Mouse (Mus musculus) right cerebral cortex, adult 2 months (tissue): ENCODE measurements at regions not wholly inside any gene's neighbourhood (a gene's known extent, or its start where the extent isn't known, plus 50 kb on each side); places are given as distances from the start of the nearest gene placed in this dataset.

Experiments
- DNase-seq, 2 experiments: peaks; one replicate each; pipeline ENCODE4 v3.0.0; 2021 to 2022; ENCODE audit warnings: low spot score in 2 of 2

- no peak for DNase-seq
Observed at GRCm38 (mm10) chr3:105375820-105376219, 76.3 kb upstream of the Kcnd3 start.

GRCm38 (mm10) chr3:105376346-105376745 is 75.8 kb upstream of the Kcnd3 start:
- DNase-seq: no peak

DNA sequence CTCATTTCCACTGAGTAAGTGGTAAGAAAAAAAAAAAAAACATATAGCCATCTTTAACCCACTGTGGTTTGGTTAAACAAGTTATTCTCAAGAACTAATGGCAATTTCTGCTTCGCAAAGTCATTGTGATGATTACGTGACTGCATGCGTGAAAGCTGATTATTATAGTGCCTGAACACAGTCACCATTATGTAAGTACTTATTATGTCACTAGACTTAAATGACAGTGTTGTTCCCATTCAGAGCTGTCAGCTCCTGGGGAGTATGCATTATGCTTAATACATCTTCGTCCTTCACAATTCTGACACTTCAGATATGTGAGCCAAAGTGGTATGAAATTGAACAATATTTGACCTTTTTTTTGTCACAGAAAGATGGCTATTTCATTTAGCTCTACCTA is 71.3 kb upstream of the Kcnd3 start:
- DNase-seq: no peak

- no peak for DNase-seq
Observed at GRCm38 (mm10) chr3:105392611-105393514, 59.3 kb upstream of the Kcnd3 start.
